Mouse (Mus musculus) cerebellum, adult 9-11 months (tissue): ENCODE data around the gene Ttc6.

Experiments used
- DNase-seq: peaks from one replicate; pipeline ENCODE4 v3.0.0; 2022

Gene Ttc6

DNA sequence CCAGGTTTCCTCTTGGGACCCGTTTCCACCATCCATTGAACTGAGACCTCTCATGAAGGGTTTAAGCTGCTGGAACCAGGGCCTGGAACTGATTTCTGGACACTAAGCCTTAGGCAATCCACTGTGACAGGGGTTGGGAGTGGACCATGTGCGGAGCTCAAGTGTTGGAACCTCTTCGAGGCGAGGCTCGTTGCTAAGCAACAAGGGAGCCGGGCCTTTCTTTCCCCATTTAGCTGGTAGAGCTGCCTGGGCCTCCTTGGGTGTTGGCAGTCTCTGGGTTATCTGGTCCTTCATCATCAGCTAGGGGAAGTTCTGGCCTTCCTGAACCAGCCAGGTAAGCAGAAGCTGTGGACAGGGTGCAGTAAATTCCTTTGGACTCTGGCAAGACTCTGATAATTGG lies at the start of gene Ttc6:
TSS of gene Ttc6 (plus strand) at position 205 of the 400 bp plus-strand sequence.
- no peak for DNase-seq

DNA sequence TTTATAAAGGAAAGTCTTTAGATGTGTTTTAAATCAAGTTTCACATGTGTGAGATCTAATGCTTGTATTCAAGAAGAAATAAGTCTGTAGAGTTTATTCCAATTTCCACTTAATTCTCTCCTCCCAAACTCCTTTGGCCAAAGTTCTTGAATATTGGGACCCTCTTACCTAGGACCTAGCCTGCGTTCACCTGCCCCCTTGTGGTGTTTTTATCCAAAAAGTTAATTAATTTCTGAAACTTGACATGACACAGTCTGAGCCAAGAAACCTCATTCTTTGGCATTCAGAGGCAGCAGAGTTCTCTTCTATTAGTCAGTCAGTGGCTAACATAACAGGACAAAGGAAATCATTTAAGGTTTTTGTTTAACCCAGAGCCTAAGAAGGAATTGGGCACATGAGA lies 49.4 kb upstream of the Ttc6 start:
- DNase-seq, result no peak

DNA sequence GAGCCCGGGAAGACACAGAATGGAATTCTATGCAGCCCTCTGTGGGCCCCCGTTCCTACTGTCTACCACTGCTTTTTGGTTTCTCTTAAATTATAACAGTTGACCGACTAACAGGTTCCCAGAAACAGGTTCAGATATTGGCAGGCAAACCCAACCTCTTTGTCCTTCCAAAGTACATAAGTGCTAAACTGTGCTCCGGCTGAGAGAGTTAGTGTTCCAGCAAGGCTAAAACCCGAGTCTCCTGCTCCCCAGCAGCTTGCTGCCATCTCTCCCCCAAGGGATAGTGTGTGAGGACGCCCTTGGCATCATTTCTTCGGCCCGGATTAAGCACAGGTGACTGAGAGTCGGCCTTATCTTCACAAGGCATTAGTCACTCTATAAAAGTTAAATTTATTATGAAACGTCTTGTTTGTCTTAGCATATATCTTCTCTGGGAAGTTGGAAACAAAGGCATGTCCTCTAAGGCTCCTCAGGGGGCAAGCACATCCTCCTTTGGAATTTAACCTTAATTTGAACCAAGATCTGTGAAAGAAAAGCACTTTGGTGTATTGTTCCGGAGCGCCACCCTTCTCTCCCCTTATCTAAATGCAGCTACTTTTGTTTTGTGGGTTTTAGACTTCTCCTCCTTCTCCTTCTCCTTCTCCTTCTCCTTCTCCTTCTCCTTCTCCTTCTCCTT lies 48.1 kb upstream of the Ttc6 start:
- DNase-seq, result no peak

DNA sequence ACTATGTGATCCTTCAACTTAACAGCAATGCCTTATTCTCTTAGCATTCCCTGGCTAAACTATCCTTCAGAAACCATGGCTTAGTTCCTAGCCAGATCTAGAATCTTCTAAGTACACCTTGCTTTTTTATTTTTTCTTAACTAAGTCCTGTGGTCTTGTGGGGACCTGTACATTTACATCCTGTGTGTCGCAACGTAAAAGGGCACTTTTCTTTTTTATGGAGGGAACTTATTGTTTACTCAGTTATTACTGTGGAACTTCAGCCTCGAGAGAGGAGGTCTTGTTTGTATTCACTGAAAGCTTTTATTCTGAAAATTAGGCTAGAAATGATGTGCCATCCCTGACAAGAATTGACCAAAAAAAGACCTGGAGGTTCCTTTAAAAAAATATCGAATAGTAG lies 35.6 kb upstream of the Ttc6 start:
- DNase-seq, result no peak

DNA sequence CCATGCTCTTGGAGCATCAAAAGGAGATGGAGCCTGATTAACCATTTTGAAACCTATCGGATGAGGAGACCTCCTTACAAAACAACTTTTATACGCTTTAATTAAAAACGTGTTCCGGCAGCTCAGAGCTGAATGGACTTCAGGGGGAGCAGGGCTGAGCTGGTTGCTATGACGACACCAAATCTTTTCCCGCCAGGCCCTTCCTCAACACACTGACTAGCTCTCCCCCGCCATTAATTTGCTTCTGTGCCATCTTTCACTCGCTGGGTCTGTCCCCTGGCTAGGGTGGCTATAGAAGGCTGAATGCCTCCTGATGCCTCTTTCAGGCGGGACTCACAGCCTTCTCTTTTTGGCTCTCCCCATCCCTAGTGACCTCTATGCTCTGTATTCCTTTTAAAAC lies 33.4 kb upstream of the Ttc6 start:
- DNase-seq, result no peak

DNA sequence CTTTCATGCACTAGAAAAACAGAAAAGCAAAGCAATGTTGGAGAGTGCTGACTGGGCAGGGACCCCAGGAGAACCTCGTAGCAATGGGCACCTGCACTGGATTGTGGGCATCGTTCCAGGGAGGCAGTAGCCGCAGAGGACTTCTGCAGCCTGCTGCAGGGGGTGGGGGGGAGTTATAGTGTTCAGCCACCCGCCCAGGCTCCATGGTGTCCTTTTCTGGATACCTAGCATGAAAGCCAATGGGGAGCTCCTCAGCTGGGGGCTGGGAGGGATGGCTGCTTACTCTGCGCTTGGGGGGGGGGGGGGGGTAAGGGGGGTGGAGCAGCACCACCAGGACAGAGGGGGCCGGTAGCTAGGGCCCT lies 29.4 kb upstream of the Ttc6 start:
- no peak for DNase-seq

DNA sequence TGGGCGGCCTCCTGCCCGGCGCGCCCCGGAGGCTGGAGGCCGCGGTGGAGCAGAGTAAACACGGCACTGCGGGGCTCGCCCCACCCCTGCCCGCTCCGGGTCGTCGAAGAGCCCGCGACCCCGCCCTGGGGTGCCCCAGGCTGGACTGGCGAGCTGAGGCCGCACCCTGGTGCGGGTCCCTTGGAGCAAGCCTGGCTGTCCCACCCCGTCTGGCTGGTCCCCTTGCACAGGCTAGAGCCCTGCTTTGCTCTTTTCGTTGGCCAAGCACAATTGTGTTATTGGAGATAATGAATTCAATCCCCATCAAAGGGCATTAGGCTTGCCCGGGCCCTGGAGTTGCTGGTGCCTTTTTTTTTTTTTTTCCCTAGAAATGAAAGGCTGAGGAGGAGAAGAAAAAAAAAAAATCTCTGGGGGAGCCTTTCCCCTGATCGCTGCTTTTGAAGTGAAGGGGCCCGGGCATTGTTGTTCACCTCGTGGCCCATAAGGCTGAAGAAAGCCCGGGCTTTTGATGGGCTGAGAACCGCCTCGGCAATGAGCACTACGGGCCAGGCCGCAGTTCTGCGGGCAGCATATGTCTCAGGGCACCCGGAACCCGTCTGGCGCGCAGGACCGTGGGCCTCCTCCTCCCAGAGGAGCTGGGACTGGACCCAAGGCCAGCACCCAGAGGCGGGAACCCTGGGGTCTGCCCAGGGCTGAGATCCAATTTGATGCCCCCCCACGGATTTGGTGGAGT lies 28.9 kb upstream of the Ttc6 start:
- no peak for DNase-seq

DNA sequence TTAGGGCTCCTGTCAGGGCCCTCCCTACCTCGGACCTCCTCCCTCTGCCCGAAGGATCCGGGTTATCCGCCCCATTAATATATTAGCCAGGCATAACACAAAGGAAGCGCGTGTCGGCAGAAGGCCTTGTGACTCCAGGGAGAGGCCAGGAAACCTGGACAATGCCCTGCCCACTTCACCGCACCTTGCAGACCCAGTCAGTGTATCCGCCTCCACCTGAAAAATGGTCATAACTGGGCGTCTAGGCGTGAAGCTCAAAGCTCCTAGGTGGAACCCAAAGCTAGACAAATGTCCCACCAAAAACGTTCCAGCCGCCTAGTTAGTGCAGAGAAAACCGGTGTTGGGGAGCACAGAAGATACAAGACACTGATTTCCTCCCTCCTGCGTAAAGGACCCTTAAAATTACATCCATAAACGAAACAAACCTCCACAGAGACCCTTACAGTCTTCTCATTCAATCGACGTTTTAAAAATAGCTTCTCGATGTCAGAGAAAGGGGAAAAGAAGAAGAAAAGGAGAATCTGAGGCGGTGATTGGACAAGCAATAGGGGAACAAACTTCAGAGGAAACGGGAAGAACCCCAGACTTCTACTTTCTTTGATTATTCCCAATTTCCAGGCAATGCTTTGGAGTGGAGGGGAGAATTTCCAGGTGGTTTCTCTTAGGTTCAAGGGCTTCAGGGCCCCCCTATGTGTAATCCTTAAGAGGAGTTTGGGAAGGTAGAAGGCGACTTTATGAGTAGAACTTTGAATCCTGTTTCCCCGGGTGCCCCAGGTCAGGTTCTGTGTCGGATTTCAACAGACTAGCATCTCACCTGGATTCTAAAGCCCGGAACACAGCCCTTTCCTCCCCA lies 27.6 kb upstream of the Ttc6 start:
- DNase-seq, result no peak

DNA sequence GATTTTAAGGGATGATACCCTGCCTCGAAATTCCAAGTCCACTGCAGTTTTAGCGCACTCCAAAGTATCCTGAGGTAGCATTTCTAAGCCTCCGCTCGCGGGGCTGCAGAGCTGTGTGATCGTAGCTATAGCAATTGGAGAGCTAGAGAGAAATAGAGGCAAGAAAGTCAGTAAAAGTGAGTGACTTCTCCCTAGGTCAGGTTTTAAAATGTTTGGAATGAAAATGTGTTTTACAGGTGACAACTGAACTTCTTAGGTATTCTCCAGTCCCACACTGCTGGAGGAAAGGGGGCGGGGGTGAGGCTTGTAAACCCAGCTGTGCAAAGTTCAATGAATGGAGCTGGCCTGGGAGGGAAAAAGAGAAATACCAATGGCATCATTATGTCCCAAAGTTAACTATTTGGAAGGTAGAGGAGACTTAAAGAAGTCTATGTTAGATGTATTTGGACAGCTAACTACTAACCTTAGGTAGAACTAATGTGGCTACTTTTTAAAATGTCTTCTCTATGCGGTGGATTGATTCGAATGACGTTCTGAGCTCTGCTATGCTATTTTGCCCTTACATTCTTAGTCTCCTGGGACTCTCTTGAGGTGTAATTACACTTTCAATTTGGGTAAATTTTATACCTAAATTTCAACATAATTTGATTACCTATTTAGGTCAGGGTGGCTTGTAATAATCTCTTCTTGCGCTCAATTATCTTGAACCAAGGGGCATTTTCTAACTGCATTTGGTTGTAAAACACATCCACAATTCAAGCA lies 26.8 kb upstream of the Ttc6 start:
- DNase-seq, result no peak

DNA sequence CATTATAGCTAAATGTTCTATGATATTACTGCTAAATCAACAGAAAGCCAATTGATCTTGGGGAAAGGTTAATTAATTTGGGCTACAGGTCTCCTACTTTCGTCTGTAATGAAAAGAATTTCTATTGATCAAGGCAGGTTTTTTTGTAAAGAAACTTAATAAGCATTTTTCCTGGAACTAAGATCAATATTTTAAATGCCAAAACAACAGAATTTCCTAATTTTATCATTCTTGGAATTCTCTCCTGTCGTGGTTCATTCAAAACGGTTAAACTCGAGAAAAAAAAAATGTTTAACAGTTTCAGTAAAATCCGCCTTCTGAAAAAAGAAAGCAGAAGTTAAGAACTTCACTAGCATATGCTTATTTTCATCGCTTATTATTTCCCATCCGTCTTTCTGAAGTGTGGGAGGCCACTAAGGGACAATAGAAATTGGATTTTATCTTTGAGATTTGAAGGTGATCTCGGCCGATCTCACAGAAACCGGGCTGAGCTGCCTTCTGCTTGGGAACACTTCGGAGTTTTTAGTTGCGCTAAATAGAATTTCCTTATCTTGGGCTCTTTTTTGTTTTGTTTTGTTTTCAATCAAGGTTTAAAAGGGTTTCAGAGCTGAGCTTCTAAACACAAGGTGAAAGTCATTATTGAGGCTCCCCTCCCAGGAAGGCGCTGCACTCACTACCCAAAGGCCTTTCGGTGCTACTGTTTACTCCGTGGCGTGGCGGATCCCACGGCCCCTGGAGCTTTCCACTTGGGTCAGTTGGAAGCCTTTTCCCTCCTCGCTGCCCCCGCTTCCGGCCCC lies 25.9 kb upstream of the Ttc6 start:
- no peak for DNase-seq

DNA sequence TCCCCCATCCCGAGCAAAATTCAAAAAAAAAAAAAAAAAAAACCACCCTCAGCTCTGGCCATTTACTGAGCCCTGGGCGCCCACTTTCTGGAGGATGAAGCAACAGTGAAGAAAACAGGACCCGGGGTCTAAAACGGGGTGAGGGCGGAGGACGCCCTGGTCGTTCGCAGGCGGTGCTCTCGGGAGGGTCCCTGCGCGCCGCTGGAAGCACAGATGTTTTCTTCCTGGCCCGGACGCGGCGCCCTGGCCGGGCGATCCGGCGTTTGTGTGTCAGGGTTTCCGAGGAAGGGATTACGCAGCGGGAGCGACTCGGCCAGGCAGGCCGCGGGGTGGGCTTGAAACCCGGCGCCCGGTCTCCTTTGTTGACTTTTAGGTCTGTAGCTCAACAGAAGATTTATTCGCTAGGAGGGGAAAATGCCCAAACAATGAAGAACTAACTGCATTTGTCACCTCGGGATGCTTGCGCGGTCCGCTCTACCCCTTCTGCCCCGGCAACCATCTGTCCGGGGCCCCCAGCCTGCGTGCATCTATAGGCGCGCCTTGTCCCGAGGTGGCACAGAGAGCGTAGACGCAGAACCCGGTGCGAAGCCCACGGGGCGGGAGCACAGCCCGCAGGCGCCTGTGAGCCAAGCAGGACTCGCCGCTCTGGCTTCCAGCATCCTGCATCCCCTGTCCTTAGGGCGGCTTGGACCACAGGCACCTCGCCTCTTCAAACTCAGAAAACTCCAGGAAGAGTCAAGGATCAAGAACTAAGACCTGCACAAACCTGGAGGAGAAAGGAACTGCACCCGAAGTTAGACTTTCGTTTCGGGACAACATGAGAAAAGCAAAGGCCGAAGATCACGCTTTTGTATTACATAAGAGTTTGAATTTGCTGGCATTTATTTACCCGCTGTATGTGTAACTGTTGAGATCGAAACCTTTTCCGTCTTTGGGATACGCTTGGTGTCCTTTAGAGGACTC lies 25.0 kb upstream of the Ttc6 start:
- no peak for DNase-seq

DNA sequence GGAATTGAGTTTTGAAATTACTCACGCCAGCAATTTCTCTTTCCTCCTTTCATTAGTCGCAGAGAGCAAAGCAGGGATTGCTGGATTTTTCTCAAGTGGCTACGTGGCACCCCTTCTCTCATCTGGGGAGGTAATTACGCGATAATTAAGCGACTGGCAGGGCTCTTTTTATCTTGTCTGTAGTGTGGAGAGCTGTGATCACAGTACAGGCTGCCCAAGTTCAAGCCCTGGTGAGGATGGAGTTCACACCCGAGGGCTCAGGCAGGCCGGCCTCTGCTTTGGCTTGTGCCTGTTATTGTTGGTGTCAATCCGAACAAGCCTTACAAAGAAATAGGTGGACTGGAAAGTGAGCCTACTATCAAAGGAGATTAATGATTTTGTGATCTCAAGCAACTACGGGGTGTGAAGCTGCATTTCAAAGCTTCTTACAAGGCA lies 24.3 kb upstream of the Ttc6 start:
- DNase-seq, result no peak

DNA sequence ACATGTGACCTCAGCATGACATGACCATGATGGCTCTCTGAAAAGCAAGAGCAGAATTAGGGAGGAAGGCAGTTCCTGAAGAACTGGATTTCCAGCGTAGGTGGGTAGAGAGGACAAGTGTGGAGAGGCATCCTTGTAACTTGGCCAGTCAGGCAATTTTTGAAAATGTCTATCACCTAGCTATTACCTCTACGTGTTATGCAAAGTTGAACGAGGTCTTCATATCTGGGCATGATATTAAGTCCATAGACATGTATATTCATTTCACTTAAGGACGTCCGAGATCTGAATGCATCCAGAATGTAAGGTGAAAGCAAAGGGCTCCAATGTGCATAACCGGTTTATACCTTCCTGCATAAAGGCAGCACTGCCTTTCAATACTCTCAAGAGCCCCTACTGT lies 22.8 kb upstream of the Ttc6 start:
- no peak for DNase-seq

DNA sequence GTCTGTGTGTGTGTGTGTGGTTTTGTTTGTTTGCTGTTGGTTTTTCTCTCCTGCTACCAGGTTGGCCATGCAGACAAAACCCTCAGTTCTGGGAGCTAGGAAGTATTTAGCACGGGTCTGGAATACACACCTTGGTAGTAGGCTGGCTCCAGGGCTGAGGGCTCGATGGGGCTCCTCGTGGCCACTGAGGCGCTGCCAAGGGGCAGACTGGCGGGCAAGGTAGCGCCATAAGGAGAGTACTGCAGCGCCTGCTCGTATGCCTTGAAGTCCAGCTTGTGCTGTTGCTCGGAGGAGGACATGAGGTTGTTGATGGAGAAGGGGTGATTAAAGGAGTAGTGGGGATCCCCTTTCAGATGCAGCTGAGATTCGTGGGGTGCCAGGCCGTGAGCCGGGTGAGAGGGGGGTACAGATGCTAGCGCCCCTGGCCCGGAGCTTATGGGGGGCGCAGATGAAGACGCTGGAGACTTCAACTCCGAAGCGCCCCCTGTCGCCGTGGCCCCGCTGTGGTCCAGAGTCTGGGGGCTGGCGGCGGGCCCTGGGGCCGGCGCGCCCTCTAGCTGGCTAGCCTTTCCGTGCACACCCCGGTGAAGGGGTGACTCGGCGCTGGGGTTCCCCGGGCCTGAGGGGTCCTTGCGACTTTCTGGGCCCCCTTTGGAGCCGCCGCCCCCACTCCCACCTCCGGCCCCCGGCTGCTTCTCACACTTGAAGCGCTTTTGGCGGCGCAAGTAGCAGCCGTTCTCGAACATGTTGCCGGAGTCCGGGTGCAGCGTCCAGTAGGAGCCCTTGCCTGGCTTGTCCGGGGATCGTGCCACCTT lies 21.8 kb upstream of the Ttc6 start:
- DNase-seq, result no peak

DNA sequence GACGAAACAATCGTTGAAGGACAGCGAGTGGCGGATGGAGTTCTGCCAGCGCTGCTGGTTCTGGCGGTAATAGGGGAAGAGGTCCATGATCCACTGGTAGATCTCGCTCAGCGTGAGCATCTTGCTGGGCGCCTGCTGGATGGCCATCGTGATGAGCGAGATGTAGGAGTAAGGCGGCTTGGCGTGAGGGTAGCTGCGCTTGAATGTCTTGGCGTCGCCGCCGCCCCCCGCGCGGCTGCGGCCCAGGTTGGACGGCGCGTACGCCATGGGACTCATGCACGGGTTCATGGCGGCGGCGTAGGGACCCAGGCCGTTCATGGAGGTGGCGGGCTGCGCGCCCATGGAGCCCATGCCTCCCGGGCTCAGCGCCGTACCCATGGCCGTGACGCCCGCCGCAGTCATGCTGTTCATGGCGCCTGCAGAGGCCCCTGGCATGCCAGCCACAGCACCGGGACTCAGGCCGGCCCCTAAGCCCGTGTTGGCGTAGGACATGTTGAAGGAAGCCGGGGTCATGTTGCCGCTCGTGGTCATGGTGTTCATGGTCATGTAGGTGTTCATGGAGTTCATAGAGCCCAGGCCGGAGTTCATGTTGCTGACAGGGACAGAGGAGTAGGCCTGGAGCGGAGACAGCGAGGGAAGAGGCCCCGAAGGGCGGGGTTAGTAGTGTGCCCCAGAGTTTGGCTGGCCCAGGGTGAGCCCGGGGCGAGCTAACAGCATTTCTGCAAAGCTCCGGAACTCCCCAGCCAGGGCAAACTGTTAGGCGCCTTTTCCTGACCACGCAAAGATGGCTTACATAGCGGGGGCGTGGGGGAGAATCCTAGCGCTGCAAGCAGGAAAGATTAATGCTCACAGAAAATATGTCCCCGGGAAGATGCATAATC lies 20.9 kb upstream of the Ttc6 start:
- no peak for DNase-seq

DNA sequence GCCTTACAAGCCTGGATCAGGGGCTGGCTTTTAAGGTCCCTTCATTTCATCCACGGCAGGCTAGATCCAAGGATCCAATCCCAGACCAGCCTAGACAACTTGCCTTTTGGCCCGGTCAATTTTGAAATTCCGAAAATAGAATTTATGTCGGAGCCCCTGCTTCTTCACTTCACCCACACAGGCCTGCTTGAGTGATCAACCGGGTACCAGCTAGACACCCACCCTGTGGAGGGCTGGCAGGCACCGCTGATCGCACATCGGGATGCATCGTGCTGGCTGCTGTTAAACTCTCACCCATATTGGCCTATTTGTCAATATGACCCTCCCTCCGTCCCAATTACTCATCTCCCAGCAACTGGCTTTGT lies 20.3 kb upstream of the Ttc6 start:
- DNase-seq, result no peak

DNA sequence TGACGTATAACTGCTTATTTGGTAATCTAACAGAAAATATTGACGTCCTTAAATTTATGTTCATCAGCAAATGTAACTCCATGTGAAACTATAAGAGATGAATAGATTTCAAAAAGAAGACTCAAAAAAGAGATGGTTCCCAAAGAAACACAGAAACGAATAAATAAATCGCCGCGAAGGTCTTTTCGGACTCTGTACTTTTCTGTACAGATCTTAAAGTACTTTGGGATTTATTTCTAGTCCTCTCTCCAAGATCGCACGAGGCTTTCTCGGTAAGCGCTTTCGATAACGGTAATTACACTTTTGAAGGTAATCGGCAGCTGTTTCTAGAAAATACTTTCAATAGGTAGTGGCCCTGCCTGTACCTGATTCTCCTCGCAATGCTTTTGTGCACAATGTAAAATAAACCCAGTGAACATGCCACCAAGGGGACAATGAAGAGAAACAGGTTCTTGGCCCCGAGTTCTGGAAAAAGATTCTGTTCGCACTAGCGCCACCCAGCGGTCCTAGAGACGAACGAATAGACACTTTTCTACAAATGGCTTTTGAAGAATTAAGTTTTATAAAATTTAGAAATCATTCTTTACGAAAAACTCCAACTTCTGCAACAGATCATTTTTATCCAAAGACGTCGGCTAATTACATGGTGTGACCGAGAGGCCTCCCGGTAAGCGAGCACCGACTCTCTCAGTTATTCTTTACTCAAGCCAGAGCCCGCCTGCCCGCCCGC lies 19.1 kb upstream of the Ttc6 start:
- no peak for DNase-seq
